Mouse (Mus musculus): ENCODE results near the gene Pomgnt2.
A peak's percentile ranks its signal among the peaks of the same experiment; 100 is the strongest.
"Not testable (repeated sequence)": the region's sequence is repeated elsewhere in the genome, so short reads cannot be mapped to it uniquely, and the experiment has no call there.

The Pomgnt2 gene

DNA sequence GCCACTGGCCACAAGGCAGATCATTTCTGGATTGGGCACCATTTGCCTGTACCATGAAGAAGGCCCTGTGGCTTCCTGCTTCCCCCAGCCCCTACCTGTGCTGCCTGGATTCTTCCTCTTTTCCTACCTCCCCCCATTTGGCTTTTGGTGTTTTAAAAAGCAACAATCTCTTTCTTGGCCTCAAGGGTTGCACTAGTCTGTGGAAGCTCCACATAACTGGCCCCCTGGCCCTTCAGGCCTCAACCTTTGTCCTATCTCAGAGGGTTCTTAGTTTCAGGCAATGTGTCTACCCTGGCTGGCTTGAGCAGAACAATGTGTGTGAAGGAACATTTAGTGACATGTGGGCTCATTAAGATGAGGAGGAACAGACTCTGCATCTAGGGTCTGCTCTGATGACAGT is at the start of gene Pomgnt2:
Gene Pomgnt2 (minus strand): TSS at position 101 of the 400 bp plus-strand sequence.
- no peak for DNase-seq

DNA sequence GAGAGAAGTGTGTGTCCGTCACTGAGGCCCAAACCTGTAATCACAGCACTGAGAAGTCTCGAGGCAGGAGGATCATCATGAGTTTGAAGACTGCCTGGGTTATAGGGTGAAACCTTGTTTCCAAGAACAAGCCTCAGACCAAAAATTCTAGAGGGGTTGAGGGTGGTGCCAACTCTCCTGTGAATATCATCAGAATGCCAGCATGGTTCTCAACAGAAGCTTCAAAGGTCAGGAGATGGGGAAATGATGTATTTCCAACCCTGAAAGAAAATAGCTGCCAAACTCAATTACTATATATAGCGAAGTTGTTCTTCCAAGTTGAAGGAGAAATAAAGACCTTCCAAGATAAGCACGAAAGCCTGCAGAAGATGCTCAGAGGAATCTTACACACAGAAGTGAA is 42.9 kb upstream of the Pomgnt2 start:
- DNase-seq = no peak

DNA sequence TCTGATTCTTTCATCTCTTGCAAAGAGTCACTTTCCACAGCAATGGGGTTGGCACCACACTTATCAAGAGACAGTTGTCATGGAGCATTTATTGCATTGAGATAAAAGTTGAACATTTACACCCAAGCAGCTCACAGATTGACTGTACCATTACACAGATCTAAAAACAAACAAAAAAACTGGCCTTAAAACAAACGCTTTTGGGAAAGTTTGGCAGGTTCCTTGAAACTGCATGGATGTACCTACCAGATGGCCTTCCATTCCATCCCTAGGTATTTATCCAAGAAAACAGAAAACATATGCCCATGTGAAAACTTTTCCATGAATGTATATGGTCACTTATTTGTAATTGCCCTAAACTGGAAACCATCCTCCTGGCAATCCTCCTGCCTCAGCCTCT is 41.7 kb upstream of the Pomgnt2 start:
- DNase-seq = no peak

DNA sequence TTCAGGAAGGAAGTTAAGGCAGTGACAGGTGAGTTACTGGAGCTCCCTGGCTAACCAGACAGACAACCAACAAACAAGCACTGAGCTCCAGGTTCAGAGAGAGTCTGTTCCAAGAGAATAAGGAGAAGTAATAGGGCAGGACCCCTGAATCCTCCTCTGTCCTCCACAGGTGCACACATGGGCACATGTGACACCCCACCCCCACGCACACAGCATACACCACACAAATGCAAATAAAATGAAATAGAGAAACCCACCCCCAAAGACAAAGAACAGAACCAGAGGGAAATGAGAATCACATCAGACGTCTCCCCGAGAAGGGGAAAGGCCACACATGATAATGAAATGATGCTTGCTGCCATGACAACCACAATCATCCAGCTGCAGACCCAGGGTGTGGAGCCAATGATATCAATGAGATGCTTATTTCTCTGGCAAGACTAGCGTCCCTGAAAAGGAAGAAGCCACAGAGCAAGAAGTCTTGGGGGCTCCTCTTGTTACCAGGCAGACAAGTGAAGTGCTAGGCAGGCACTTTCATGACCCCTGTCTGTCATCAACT is 39.7 kb upstream of the Pomgnt2 start:
- DNase-seq = no peak

DNA sequence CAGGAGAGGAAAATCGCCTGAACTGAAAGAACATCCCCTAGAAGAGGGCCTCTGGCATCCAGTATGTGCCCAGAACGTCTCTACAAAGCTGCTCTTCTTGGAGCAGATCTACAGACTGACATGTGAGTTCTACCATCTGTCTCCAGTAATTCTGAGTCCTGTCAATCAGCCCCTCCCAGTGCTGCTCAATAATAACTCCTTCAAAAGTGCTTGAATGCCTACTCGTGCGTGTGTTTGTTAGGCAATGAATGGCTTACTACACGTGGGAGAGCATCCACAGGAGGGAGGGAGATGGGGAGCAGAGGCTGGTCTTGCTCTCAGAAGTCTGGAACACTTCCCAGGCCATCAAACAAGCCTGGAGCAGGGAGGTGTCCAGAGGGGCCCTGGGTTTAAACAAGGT is 38.9 kb upstream of the Pomgnt2 start:
- DNase-seq = no peak

DNA sequence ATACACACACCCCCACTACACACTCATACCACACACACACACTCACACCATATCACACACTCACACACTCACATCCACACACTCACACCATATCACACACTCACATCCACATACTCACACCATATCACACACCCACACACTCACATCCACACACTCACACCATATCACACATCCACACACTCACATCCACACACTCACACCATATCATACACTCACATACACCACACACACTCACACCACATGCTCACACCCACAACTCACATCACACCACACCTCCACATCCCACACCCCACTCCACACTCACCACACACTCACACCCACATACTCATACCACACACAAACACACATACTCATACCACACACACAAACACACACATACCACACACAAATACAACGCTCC is 38.0 kb upstream of the Pomgnt2 start:
- DNase-seq = no peak

DNA sequence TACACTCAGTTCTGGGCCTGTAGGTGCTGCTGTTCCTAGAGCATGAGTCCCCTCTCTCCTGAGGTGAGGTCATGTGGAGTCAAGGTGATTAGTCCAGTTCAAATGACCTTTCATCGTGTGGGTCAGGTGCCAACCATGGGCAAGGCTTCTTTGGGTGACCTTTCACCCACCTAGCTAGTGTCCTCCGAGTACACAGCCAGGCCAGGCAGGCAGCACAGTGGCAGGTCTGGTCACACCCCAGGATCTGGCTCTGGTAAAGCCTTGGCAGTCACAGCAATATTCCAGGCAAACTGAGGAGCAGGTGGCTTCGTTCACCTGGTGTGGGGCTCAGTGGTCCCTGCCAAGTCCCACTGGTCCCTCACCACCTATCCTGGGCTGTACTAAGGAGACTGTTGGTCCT is 35.2 kb upstream of the Pomgnt2 start:
- no peak for DNase-seq

DNA sequence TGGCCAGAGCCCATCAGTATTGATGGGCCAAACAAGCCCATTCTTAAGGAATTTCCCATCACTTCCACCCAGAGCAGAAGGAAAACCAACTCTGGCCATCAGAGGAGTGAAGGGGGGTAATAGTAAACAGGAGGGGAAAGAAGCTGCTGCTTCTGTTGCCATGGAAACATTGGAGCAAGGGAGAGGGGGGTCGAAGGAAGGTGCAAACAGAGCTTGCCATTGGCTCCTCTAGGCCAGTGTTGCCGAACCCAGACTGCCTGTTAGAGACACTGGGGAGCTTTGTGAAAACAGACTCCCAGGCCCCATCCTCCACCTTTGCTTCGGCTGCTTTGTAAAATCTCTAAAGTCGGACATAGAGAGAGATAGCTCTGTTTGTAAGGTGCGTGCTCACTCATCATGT is 33.8 kb upstream of the Pomgnt2 start:
- DNase-seq = no peak

DNA sequence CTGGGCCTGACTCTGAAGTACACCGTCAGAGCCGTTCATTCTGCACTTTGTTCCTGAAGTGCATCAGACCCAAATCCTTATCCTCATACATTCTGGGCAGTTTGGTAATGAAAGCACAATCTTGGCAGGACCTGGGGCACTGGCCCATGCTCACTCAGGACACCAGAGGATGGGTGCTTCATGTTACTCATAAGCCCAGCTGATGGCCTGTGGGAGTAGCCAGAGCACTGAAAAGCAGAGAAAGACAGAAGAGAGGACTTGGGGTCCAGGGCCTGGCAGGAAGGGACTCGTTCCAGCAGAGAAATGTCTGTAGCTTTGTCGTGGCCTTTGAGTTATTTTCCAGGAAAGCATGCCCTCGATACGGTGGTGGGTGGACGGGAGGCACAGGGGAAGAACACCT is 32.9 kb upstream of the Pomgnt2 start:
- no peak for DNase-seq

DNA sequence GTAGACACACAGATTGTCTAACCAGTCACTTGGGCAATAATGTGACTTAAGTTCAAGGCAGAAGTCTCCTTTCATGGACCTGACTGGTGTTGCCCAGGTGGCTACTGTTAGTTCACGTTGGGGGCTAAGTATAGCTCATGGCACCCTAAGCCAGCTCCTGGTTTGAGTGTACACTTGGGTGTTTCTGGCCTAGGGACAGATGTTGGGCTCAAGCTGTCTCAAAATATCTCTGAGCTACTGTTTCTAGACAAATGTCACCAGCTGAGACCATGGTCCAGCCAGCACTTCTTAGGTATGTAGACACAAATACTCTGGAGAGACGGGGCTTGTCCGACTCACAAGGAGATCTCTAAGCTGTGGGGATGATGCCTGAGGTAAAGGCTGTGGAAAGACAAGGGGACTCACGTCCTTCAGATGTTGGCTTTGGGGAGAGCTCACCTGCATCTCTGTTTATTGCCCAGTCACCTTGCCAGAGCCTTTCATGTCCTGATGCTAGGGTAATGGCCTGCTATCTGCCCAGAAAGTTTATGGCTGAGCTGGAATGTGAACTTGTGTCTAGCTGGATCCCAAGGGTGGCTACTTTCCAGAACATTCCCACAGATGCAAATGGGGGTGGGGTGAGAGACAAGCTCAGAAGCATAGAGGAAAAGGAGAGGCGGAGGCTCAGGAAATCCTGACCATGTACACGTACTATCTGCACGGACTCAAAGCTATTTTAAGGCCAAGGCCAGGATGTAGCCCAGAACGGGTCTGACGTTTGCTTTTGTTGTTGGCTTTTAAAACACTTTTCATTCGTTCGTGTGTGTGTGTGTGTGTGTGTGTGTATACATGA is 31.2 kb upstream of the Pomgnt2 start:
- no peak for DNase-seq

DNA sequence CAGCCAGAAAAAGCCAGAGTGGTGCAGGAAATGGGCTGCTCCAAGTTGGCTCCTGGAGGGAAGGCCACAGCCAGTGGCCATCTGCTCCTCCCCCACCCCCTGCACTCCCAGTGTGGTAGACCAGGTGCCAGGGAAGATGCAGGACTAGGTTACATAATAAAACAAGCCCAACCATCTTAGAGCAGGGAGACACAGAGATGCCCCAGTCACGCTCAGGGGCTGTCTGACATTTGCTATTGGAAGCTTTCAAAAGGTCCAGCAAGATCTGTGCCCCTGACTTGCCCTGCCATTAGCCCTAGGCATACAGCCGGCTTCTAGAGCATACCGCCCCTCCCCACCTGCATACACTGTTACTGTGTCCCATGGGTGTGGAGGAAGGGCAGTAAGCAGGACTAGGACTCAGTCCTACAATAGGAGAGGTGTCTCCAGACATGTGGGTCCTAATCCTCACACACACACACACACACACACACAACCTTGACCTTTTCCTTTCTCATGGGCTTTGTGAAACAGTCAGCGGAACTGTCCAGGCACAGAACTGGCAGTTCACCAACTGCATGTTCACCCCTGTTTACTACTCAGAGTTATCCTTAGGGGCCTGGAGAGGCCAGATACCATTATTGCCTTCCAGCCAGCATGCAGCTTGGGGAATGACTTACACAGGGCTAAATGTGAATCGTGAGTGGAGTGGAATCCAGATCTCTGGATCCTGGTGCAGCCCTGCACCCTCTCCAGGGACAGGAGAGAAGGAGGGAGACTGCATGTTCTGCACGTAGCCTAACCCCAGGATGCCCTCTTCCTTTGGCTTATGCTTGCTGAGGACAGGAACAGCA is 30.4 kb upstream of the Pomgnt2 start:
- DNase-seq = no peak

DNA sequence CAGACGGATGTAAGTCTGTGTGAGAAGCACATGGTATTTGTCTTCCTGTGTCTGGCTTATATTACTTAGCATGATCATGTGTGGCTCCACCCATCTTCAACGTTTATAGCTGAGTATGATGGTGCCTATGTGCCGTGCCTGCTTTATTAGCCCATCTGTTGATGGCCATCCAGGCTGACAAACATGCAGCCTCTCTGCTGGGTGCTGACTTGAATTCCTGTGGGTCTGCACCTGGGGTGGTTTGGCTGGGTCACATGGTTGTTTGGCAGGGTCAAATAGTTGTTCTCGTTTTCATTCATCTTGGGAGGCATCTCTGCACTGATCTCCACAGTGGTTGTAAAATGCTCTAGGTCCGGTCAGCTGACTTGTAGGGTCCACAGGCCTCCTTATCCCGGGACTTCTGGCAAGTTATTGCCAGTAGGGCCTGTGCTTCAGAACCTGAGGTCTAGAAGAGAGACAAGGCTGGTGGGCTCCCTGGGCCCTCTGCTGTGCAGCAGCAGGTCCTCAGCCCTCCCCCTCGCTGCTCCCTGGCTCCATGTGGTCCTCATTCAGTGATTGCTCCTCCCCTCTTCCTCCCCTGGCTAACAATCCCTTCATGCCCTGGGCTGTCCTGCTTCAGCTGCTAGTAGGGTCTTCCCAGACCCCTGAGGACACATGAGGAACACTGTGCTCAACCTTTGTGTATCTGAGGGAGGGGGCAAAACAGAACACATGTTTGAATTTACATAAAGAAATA is 29.1 kb upstream of the Pomgnt2 start:
- no peak for DNase-seq

DNA sequence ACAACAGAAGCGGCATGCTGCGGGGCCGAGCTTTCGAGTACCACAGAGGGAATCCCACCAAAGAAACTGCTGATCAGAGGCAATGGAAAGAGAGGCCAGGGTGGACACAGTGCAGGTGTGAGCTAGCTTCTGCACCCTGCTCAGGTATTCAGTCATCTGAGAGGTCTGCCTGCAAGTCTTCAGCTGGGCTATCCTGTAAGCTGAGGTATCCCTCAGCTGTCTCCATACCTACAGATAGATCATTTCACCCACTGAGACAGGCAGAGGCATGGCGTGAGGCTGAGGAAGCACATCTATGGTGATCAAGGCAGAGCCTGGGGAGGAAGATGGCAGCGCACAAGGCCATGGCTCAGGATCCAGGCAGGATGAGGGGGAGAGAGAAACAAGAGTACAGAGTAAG is 27.5 kb upstream of the Pomgnt2 start:
- no peak for DNase-seq

DNA sequence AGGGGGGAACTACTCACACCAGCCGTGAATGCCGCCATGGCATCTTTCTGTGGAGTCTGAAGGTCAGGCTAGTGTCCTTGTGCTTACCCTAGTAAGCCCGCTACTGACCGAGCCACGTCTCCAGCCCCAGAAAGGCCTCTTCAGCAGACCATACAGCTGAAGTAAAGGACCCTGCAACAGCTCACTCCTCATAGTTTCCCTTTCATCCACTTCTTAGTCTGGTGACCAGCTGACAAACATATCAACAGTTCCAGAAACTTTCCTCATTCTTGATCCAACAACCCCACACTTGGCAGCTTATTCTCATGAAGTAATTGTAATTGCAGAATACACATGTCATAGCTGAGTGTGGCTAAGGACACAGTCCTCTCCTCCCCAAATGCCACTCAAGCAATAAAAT is 27.0 kb upstream of the Pomgnt2 start:
- DNase-seq = no peak

DNA sequence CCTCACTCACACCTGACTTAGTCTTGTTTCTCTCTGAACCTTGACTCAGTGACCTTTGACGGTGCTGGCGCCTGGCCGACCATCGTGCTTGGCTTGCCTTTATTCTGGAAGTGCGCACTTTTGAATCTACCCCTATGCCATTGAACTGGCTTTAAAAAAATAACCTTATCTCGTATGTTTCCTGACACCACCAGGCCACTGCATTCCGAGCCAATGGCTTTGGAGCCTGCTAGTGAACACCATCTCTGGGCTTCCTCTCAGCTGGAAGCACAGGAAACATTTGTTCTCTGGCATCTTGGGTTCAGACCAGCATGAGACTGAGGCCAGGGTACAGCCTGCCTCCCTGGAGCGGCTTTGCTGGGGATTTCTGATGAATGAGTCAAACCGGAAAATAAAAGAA is 25.9 kb upstream of the Pomgnt2 start:
- no peak for DNase-seq

DNA sequence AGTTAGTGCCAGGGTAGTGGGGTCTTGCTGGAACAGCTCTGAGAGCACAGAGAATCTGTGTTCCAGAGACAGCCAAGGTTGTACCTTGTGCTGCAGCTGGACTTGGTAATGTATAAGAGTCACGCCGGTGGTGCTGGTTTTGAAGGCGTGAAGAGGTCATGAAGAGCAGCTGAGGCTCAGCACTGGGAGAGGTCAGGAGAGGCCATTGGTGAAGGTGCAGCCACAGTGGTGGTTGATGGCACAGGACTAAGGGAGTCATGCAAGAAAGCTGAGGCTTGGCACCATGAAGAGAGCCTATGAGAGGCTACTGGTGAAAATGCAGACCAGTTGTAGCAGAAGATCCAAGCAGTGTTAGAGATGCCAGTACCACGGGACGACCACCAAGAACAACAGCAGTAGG is 24.7 kb upstream of the Pomgnt2 start:
- no peak for DNase-seq

DNA sequence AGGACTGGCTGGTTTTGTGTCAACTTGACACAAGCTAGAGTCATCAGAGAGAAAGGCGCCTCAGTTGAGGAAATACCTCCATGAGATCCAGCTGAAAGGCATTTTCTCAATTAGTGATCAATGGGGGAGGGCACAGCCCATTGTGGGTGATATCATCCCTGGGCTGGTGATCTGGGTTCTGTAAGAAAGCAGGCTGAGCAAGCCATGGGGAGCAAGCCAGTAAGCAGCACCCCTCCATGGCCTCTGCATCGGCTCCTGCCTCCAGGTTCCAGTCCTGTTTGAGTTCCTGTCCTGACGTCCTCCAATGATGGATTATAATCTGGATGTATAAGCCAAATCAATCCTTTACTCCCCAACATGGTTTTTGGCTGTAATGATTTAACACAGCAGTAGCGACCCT is 24.3 kb upstream of the Pomgnt2 start:
- DNase-seq = not testable (repeated sequence)

DNA sequence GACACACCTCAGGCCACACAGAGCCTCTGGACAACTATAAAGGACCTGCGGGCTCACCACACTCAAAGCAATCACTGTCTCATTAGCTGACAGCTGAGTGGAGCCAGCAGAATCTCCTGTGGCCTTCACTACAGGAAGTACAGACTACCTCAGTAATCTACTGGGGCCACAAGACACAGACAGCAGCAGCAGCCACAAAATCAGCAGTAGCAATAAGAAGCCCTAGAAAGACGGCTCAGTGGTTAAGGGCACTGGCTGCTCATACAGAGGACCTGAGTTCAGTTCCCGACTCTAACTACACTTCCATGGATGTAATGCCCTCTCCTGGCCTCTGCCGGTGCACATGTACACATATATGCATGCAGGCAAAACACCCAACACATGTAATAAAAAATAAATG is 23.4 kb upstream of the Pomgnt2 start:
- DNase-seq = no peak

DNA sequence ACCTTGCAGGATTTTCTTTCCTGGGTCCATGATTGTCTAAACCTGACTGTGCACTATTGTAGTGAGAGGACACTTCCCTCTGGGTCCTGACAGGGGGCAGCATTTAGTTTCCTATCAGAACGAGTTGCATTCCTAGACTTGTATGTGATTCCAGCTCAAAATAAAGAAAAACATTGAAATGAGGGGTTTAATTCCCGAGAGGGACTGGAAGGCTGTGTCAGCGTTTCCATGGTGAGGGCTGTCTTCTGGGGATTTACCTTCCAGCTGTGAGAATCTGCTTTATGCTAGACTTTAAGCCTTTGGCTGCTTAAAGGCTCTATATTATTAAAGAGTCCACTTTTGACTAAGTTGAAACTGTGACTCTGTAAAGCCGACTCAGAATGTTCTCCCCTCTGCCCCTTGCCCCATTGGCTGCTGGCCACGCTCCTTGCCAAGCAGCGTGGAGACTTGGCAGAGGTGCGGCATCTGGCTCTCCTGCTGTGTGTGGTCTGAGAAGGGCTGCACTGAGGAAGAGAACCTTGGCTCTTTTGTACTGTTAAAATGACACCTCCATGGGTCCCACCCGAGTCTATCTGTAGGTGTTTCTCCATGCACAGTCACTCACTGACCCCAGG is 22.0 kb upstream of the Pomgnt2 start:
- peak; percentile 59 for DNase-seq

DNA sequence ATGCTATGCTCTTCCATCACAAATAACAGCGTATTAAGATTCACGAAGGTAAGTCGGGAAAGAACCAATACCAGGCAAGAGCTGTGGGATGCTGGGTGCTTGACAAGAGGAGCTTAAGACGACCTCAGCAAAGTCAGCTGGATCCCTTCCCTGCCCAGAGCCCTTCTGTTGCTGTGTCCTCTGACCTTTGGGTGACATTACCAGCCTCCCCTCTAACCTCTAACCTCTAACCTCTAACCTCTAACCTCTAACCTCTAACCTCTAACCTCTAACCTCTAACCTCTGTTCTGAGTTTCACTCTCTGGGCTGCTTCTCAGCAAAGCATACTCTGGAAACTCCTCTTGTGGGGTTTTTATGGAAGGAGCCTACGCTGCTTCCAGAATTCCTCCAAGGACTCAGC is 21.2 kb upstream of the Pomgnt2 start:
- DNase-seq = no peak

DNA sequence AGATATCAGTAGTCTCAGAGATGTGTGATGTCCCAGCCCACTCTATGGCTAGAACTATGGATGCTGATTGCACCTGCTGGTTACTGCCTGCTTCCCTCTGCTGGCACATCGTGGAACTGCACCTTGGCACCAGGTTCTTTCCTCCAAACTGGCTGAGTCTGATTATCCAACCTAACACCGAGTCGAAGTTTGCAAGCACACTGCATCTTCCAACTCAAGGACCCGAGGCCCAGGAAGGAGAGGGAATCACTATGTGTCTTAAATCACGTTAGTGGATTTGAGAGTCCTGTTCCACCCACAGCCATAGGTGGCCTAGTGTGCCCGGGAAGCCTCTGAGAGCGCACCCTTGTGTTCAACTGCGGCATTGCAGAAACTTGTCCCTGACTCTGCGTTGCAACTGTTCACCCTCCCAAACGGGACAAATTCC is 17.3 kb upstream of the Pomgnt2 start:
- DNase-seq = peak; percentile 90

DNA sequence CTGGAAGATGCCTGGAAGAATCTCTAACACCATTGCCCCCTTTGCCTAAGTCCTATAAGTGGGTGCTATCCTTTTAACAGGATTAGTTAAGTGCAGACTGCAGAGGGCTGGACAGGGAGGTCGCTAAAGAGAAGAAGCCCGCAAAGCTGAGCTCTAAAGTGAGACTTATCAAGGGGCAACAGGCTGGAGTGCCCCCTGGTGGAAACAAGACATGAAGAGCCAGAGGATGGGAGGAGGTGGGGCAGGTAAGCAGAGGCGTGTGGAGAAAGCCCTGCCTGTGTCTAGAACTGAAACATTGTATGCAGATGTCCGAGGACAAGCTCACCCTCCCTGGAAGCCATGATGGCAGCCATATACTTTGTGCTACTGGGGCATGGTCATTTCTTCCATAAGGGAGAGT is 16.7 kb upstream of the Pomgnt2 start:
- DNase-seq = no peak

DNA sequence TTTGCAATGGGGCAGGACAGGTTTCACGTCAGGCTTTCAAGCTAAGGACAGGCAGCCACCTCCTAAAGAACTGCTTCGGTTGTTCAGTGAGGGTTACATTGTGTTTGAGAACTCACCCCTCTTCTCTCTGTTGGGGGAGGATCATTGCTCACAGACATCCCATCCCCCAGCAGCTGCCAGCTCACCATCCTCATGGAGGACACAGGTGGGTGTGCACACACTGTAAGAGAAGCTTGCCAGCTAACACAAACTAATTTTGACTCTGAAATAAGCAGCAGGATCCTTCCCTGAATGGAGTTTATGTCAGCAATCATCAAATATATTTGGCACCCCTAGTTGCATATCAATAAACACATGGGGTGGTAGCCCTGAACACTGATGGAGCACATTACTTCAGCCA is 15.9 kb upstream of the Pomgnt2 start:
- no peak for DNase-seq

Data from right cerebral cortex, postnatal 4 days (tissue).